Mouse (Mus musculus) heart, embryonic 11.5 days (tissue): ENCODE data around the gene Scaf11. TPM values are rescaled to one million over a fixed set of nuclear protein-coding genes. Genes with fewer than 3 reads are reported as not detected.
"Not testable (repeated sequence)": the region's sequence is repeated elsewhere in the genome, so short reads cannot be mapped to it uniquely, and the experiment has no call there.

Experiments used
- ATAC-seq: fragments of 200-750 bp; cut with Nextera tagmentation; replicated peaks from 2 replicates; pipeline ENCODE4 v1.8.0; 2017; ENCODE audit warnings: moderate library complexity; ENCODE audit not compliant: insufficient number of reproducible peaks, low FRiP score, low TSS enrichment
- H3K27ac ChIP-seq: fragments of 300-500 bp; sonication (generic); 2 replicates; pipeline ENCODE4 v1.5.1; 2014; ENCODE audit warnings: mild to moderate bottlenecking, low read depth, low read length
- H3K27me3 ChIP-seq: fragments of 300-500 bp; sonication (generic); 2 replicates; pipeline ENCODE4 v1.6.1; 2014; ENCODE audit warnings: mild to moderate bottlenecking, low read length, mixed read lengths; ENCODE audit not compliant: control insufficient read depth, insufficient read depth
- H3K36me3 ChIP-seq: fragments of 300-500 bp; sonication (generic); 2 replicates; pipeline ENCODE4 v1.6.1; 2014; ENCODE audit warnings: mild to moderate bottlenecking, low read length, moderate library complexity, mixed read lengths; ENCODE audit not compliant: control insufficient read depth, insufficient read depth
- H3K4me1 ChIP-seq: fragments of 300-500 bp; sonication (generic); 2 replicates; pipeline ENCODE4 v1.6.1; 2014; ENCODE audit warnings: low read length; ENCODE audit not compliant: control insufficient read depth, insufficient read depth
- H3K4me2 ChIP-seq: fragments of 300-500 bp; sonication (generic); 2 replicates; pipeline ENCODE4 v1.6.1; 2014; ENCODE audit warnings: mild to moderate bottlenecking, moderate library complexity
- H3K4me3 ChIP-seq: fragments of 300-500 bp; sonication (generic); 2 replicates; pipeline ENCODE4 v1.5.1; 2014; ENCODE audit warnings: low read depth, low read length
- H3K9ac ChIP-seq: fragments of 300-500 bp; sonication (generic); 2 replicates; pipeline ENCODE4 v1.6.1; 2014; ENCODE audit warnings: mild to moderate bottlenecking, low read depth, low read length, moderate library complexity
- H3K9me3 ChIP-seq: fragments of 300-500 bp; sonication (generic); replicated peaks from 2 replicates; pipeline ENCODE4 v1.6.1; 2016; ENCODE audit warnings: low read length; ENCODE audit not compliant: control insufficient read depth
- WGBS: fragments of 180-500 bp; shearing (Covaris S2); extraction: QIAGEN DNeasy Blood & Tissue Kit; methylation state at CpG from one replicate; pipeline ENCODE4 v1.1.7; 2014; ENCODE audit not compliant: insufficient replicate concordance; 5-methylcytosine and 5-hydroxymethylcytosine counted together
- polyA plus RNA-seq: library from polyadenylated mRNA; unstranded; fragments of >200 nt; fragmentation: Nextera tagmentation; extraction: Ambion mirVana; gene quantifications from 2 replicates; pipeline ENCODE4 v1.2.1, GENCODE M21; 2014

Scaf11 gene
- polyA plus RNA-seq, 1 experiment from 2014 or later = 77.3 TPM

GRCm38 (mm10) chr15:96446785-96447184 lies 13.9 kb downstream of the Scaf11 start:
- no peaks in the 10 kb centered on the region for H3K9me3 ChIP-seq
- H3K4me2 ChIP-seq = no peak overlapping the region
- ATAC-seq = no peak
- WGBS = 85% methylated on average over 10 of the region's 10 CpGs
- no peaks in the 10 kb centered on the region for H3K4me1 ChIP-seq
- no peak overlapping the region for H3K27ac ChIP-seq
- 0 out of 2 replicates have a peak, but pooled peaks cover 6% of the 10 kb centered on the region for H3K36me3 ChIP-seq
- H3K4me3 ChIP-seq = no peak overlapping the region
- no peak overlapping the region for H3K9ac ChIP-seq
- no peaks in the 10 kb centered on the region for H3K27me3 ChIP-seq

- not testable (repeated sequence) for H3K27ac ChIP-seq, H3K36me3 ChIP-seq, H3K4me1 ChIP-seq, H3K9ac ChIP-seq, ATAC-seq, H3K9me3 ChIP-seq, H3K4me2 ChIP-seq, H3K4me3 ChIP-seq, H3K27me3 ChIP-seq
- WGBS = 79% methylated on average over 5 of the region's 6 CpGs
These were observed 19.2 kb downstream of the Scaf11 start for GRCm38 (mm10) chr15:96441480-96441879.

GRCm38 (mm10) chr15:96434202-96434601 lies 26.4 kb downstream of the Scaf11 start:
- Histone ChIP-seq H3K4me1 (no peaks in the 10 kb centered on the region), H3K27ac (no peak overlapping the region), H3K36me3 (peaks cover 35% of the 10 kb centered on the region), H3K27me3 (no peaks in the 10 kb centered on the region), H3K9ac (no peak overlapping the region), H3K4me3 (no peak overlapping the region), H3K4me2 (no peak overlapping the region), H3K9me3 (no peaks in the 10 kb centered on the region)
- 94% methylated on average over 1 of the region's 1 CpGs for WGBS
- ATAC-seq = no peak

- Histone ChIP-seq H3K4me2 (no peak overlapping the region), H3K9me3 (no peaks in the 10 kb centered on the region), H3K4me3 (no peak overlapping the region), H3K9ac (no peak overlapping the region), H3K4me1 (no peaks in the 10 kb centered on the region), H3K27ac (no peak overlapping the region), H3K27me3 (no peaks in the 10 kb centered on the region), H3K36me3 (peaks cover 35% of the 10 kb centered on the region)
- 96% methylated on average over 8 of the region's 8 CpGs for WGBS
- no peak for ATAC-seq
These were observed 40.7 kb downstream of the Scaf11 start for GRCm38 (mm10) chr15:96419920-96420319.

- H3K36me3 ChIP-seq = peaks cover 41% of the 10 kb centered on the region
- no peak overlapping the region for H3K9ac ChIP-seq
- no peaks in the 10 kb centered on the region for H3K27me3 ChIP-seq
- H3K4me2 ChIP-seq = no peak overlapping the region
- no peak overlapping the region for H3K4me3 ChIP-seq
- H3K27ac ChIP-seq = no peak overlapping the region
- H3K4me1 ChIP-seq = no peaks in the 10 kb centered on the region
- H3K9me3 ChIP-seq = no peaks in the 10 kb centered on the region
- WGBS = 93% methylated on average over 12 of the region's 12 CpGs
- no peak for ATAC-seq
These were observed 42.5 kb downstream of the Scaf11 start for GRCm38 (mm10) chr15:96418161-96418560.

- Histone ChIP-seq H3K36me3 (peaks cover 4% of the 10 kb centered on the region; the same call in 1 of the 2 replicates), H3K4me2 (no peak overlapping the region), H3K27me3 (no peaks in the 10 kb centered on the region), H3K4me3 (no peak overlapping the region), H3K9ac (no peak overlapping the region), H3K4me1 (no peaks in the 10 kb centered on the region), H3K27ac (no peak overlapping the region), H3K9me3 (no peaks in the 10 kb centered on the region)
- no peak for ATAC-seq
- 87% methylated on average over 6 of the region's 6 CpGs for WGBS
These were observed 51.9 kb downstream of the Scaf11 start for GRCm38 (mm10) chr15:96408717-96409121.

- no peak overlapping the region for H3K27ac ChIP-seq
- no peaks in the 10 kb centered on the region for H3K36me3 ChIP-seq
- WGBS = 86% methylated on average over 2 of the region's 2 CpGs
These were observed 53.5 kb downstream of the Scaf11 start for GRCm38 (mm10) chr15:96407151-96407550.

GRCm38 (mm10) chr15:96406253-96406652 lies 54.4 kb downstream of the Scaf11 start:
- Histone ChIP-seq H3K9me3 (no peaks in the 10 kb centered on the region), H3K4me1 (no peaks in the 10 kb centered on the region), H3K36me3 (no peaks in the 10 kb centered on the region), H3K4me2 (no peak overlapping the region), H3K27ac (no peak overlapping the region), H3K4me3 (no peak overlapping the region), H3K27me3 (no peaks in the 10 kb centered on the region), H3K9ac (no peak overlapping the region)
- WGBS = 78% methylated on average over 4 of the region's 4 CpGs
- no peak for ATAC-seq

More at GRCm38 (mm10) chr15:96407151-96407550, 53.5 kb downstream of the Scaf11 start:
- H3K27me3 ChIP-seq = no peaks in the 10 kb centered on the region
- H3K9me3 ChIP-seq = no peaks in the 10 kb centered on the region
- ATAC-seq = no peak
- H3K4me2 ChIP-seq = no peak overlapping the region
- H3K4me1 ChIP-seq = no peaks in the 10 kb centered on the region
- H3K4me3 ChIP-seq = no peak overlapping the region
- no peak overlapping the region for H3K9ac ChIP-seq

GRCm38 (mm10) chr15:96405548-96405947 lies 55.1 kb downstream of the Scaf11 start:
- Histone ChIP-seq H3K27me3 (no peaks in the 10 kb centered on the region), H3K9ac (no peak overlapping the region), H3K36me3 (no peaks in the 10 kb centered on the region), H3K9me3 (no peaks in the 10 kb centered on the region), H3K4me2 (no peak overlapping the region), H3K4me1 (no peaks in the 10 kb centered on the region), H3K27ac (no peak overlapping the region), H3K4me3 (no peak overlapping the region)
- no peak for ATAC-seq
- 85% methylated on average over 5 of the region's 5 CpGs for WGBS
